Mouse (Mus musculus) C2C12 (cell line): ENCODE data around the gene Rbks.

Experiments
- CEBPB ChIP-seq: IDR thresholded peaks from one replicate; pipeline ENCODE4 v1.6.1; 2011; ENCODE audit warnings: low read depth, mild to moderate bottlenecking, control low read depth, moderate library complexity
- CTCF ChIP-seq: IDR thresholded peaks from one replicate; pipeline ENCODE4 v1.5.1; 2011; ENCODE audit not compliant: control insufficient read depth, insufficient read depth, insufficient read length
- MYOG ChIP-seq: IDR thresholded peaks from one replicate; pipeline ENCODE4 v1.6.1; 2011; ENCODE audit not compliant: control insufficient read depth, insufficient read length; ENCODE audit errors: extremely low read depth
- USF1 ChIP-seq: IDR thresholded peaks from one replicate; pipeline ENCODE4 v1.6.1; 2011; ENCODE audit warnings: low read depth, mild to moderate bottlenecking, control low read depth, moderate library complexity

DNA sequence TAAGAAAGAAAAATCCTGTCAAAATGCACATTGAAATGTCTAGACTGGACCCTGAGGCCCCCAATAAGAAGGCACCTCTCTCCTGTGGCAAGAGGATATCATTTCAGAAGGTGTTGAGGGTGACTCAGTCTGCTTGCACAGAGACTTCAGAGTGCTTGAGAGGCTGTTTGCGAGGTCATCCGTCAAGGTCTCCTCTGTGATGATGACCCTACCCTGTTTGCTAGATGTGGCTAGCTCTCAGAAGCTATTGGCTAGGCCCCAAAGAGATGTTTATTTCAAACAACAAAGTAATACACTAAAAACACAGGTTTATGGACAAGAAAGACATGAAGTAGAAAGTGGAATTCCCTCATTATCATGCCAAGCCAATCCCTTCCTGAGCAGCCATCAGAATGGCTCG, 55.1 kb downstream of the Rbks start:
- no peak for TF ChIP-seq USF1
- TF ChIP-seq CTCF, result no peak
- no peak for TF ChIP-seq CEBPB
- no peak for TF ChIP-seq MYOG
